ENCODE assay signal across 38 mouse cellular contexts in genomic region chr6:89740466-89740865, GRCm38 (mm10). TPM values are rescaled to one million over a fixed set of nuclear protein-coding genes. Genes with fewer than 3 reads are reported as not detected.
"Had no signal": no experiment of that assay in that cellular context is flagged by ENCODE, and none has a peak within 500 bp of the region (broad histone marks: within the 10 kb centered on the region; RNA-seq: fewer than 3 reads in every experiment).

TSS of gene Vmn1r41 (plus strand) at chr6:89740766.

- H3K4me1 ChIP-seq: limb, embryonic 10.5 days; limb, embryonic 12.5 days; limb, embryonic 13.5 days; limb, embryonic 15.5 days; liver, embryonic 12.5 days; liver, embryonic 13.5 days; liver, embryonic 15.5 days; lung, embryonic 15.5 days; megakaryocyte, embryonic 14.5 days; midbrain, embryonic 10.5 days; midbrain, embryonic 12.5 days; midbrain, embryonic 13.5 days; neural tube, embryonic 12.5 days had no signal

- H3K36me3 ChIP-seq: limb, embryonic 10.5 days; limb, embryonic 12.5 days; limb, embryonic 13.5 days; limb, embryonic 15.5 days; liver, embryonic 12.5 days; liver, embryonic 13.5 days; liver, embryonic 15.5 days; lung, embryonic 15.5 days; midbrain, embryonic 10.5 days; midbrain, embryonic 12.5 days; midbrain, embryonic 13.5 days; neural tube, embryonic 12.5 days had no signal

- DNase-seq: left cerebral cortex, postnatal 4 days; liver; liver, embryonic 13.5 days; liver, postnatal 0 days; lung, adult 18-20 months; lung, adult 2 months; lung, embryonic 14.5 days; lung, postnatal 10 days; lung, postnatal 14 days; lung, postnatal 36 days; lung, postnatal 4 days; midbrain, embryonic 14.5 days had no signal

- H3K9me3 ChIP-seq: limb, embryonic 10.5 days; limb, embryonic 13.5 days; limb, embryonic 15.5 days; liver, embryonic 15.5 days; lung, embryonic 15.5 days; midbrain, embryonic 13.5 days; neural tube, embryonic 12.5 days had no signal

- H3K9ac ChIP-seq: limb, embryonic 12.5 days; limb, embryonic 13.5 days; limb, embryonic 15.5 days; liver, embryonic 12.5 days; liver, embryonic 13.5 days; liver, embryonic 14.5 days; liver, embryonic 15.5 days; liver, postnatal 0 days; lung, embryonic 14.5 days; lung, embryonic 15.5 days; midbrain, embryonic 12.5 days; midbrain, embryonic 13.5 days; neural tube, embryonic 12.5 days had no signal

- H3K4me2 ChIP-seq: limb, embryonic 12.5 days; limb, embryonic 13.5 days; limb, embryonic 15.5 days; liver, embryonic 11.5 days; liver, embryonic 12.5 days; liver, embryonic 13.5 days; liver, embryonic 15.5 days; lung, embryonic 14.5 days; lung, embryonic 15.5 days; midbrain, embryonic 12.5 days; midbrain, embryonic 13.5 days; neural tube, embryonic 12.5 days had no signal

- H3K27ac ChIP-seq: left cerebral cortex, adult 2 months; limb, embryonic 10.5 days; limb, embryonic 12.5 days; limb, embryonic 13.5 days; limb, embryonic 15.5 days; liver, embryonic 12.5 days; liver, embryonic 13.5 days; liver, embryonic 14.5 days; liver, embryonic 15.5 days; lung, embryonic 15.5 days; macrophage; midbrain, embryonic 10.5 days; midbrain, embryonic 12.5 days; midbrain, embryonic 13.5 days; neural tube, embryonic 12.5 days had no signal

- H3K27me3 ChIP-seq: limb, embryonic 12.5 days; limb, embryonic 13.5 days; limb, embryonic 15.5 days; liver, embryonic 12.5 days; liver, embryonic 13.5 days; liver, embryonic 15.5 days; lung, embryonic 15.5 days; megakaryocyte, embryonic 14.5 days; midbrain, embryonic 12.5 days; midbrain, embryonic 13.5 days; neural tube, embryonic 12.5 days had no signal

- H3K4me3 ChIP-seq: left cerebral cortex, adult 2 months; limb, embryonic 10.5 days; limb, embryonic 12.5 days; limb, embryonic 13.5 days; limb, embryonic 15.5 days; liver, embryonic 12.5 days; liver, embryonic 13.5 days; liver, embryonic 15.5 days; lung, embryonic 15.5 days; megakaryocyte, embryonic 14.5 days; midbrain, embryonic 10.5 days; midbrain, embryonic 12.5 days; midbrain, embryonic 13.5 days; myocyte; neural tube, embryonic 12.5 days had no signal

- ATAC-seq: liver, embryonic 12.5 days; liver, postnatal 0 days; lung, postnatal 0 days; midbrain, embryonic 13.5 days; midbrain, embryonic 16.5 days had no signal

RNA-seq across cellular contexts. Expression of gene Vmn1r41, which starts in this region (rescaled TPM):
- polyA plus RNA-seq: limb, embryonic 10.5 days; limb, embryonic 11.5 days; limb, embryonic 12.5 days; limb, embryonic 13.5 days; limb, embryonic 14.5 days; limb, embryonic 15.5 days; liver, adult 2 months; liver, embryonic 11.5 days; liver, embryonic 12.5 days; liver, embryonic 13.5 days; liver, embryonic 14.5 days; liver, embryonic 15.5 days; liver, embryonic 16.5 days; liver, postnatal 0 days; lung, adult 2 months; lung, embryonic 14.5 days; lung, embryonic 15.5 days; lung, embryonic 16.5 days; lung, postnatal 0 days; macrophage; midbrain, embryonic 10.5 days; midbrain, embryonic 12.5 days; midbrain, embryonic 13.5 days; midbrain, embryonic 14.5 days; midbrain, embryonic 16.5 days; midbrain, postnatal 0 days; myocyte; neural tube, embryonic 11.5 days; neural tube, embryonic 12.5 days had no signal
